Mouse (Mus musculus): ENCODE measurements at regions not wholly inside any gene's neighbourhood (a gene's known extent, or its start where the extent isn't known, plus 50 kb on each side); places are given as distances from the start of the nearest gene placed in this dataset.

GRCm38 (mm10) chr8:100796628-100797027, 1380.4 kb upstream of the Cdh8 start:
- H3K36me3 ChIP-seq, result no peaks in the 10 kb centered on the region
- H3K9me3 ChIP-seq, result no peaks in the 10 kb centered on the region
- no peaks in the 10 kb centered on the region for H3K4me1 ChIP-seq
- H3K4me2 ChIP-seq, result no peak overlapping the region
- no peaks in the 10 kb centered on the region for H3K27me3 ChIP-seq
- H3K4me3 ChIP-seq, result no peak overlapping the region
- WGBS, result 60% methylated on average over 1 of the region's 1 CpGs
- no peak overlapping the region for H3K27ac ChIP-seq
- no peak overlapping the region for H3K9ac ChIP-seq
- no peak for ATAC-seq (ENCODE audit: insufficient number of reproducible peaks, low FRiP score, low TSS enrichment, low read depth)

GRCm38 (mm10) chr8:100793951-100794350, 1377.7 kb upstream of the Cdh8 start:
- 87% methylated on average over 7 of the region's 7 CpGs for WGBS
- H3K4me1 ChIP-seq, result no peaks in the 10 kb centered on the region
- H3K27me3 ChIP-seq, result no peaks in the 10 kb centered on the region
- H3K27ac ChIP-seq, result no peak overlapping the region
- no peak for ATAC-seq (ENCODE audit: insufficient number of reproducible peaks, low FRiP score, low TSS enrichment, low read depth)
- no peaks in the 10 kb centered on the region for H3K9me3 ChIP-seq
- H3K4me2 ChIP-seq, result no peak overlapping the region
- no peaks in the 10 kb centered on the region for H3K36me3 ChIP-seq
- H3K9ac ChIP-seq, result no peak overlapping the region
- no peak overlapping the region for H3K4me3 ChIP-seq

- no peak for ATAC-seq (ENCODE audit: insufficient number of reproducible peaks, low FRiP score, low TSS enrichment, low read depth)
- Histone ChIP-seq H3K36me3 (no peaks in the 10 kb centered on the region), H3K9ac (no peak overlapping the region), H3K4me1 (no peaks in the 10 kb centered on the region), H3K27ac (no peak overlapping the region), H3K9me3 (no peaks in the 10 kb centered on the region), H3K4me2 (no peak overlapping the region), H3K27me3 (no peaks in the 10 kb centered on the region), H3K4me3 (no peak overlapping the region)
- 78% methylated on average over 11 of the region's 11 CpGs for WGBS
These were observed 1374.4 kb upstream of the Cdh8 start for GRCm38 (mm10) chr8:100790592-100791141.

- H3K27ac ChIP-seq, result no peak overlapping the region
- no peaks in the 10 kb centered on the region for H3K4me1 ChIP-seq
- no peaks in the 10 kb centered on the region for H3K9me3 ChIP-seq
- H3K36me3 ChIP-seq, result no peaks in the 10 kb centered on the region
- H3K9ac ChIP-seq, result no peak overlapping the region
- ATAC-seq (ENCODE audit: insufficient number of reproducible peaks, low FRiP score, low TSS enrichment, low read depth), result no peak
- H3K27me3 ChIP-seq, result no peaks in the 10 kb centered on the region
- WGBS, result 77% methylated on average over 6 of the region's 6 CpGs
- no peak overlapping the region for H3K4me3 ChIP-seq
- H3K4me2 ChIP-seq, result no peak overlapping the region
These were observed 1371.9 kb upstream of the Cdh8 start for GRCm38 (mm10) chr8:100788132-100788531.

GRCm38 (mm10) chr8:100772742-100773370, 1356.6 kb upstream of the Cdh8 start:
- H3K4me2 ChIP-seq, result peak overlapping the region; percentile 39
- no peaks in the 10 kb centered on the region for H3K4me1 ChIP-seq
- H3K27ac ChIP-seq, result no peak overlapping the region
- WGBS, result 14% methylated on average over 9 of the region's 9 CpGs
- H3K4me3 ChIP-seq, result peak overlapping the region; percentile 31
- ATAC-seq (ENCODE audit: insufficient number of reproducible peaks, low FRiP score, low TSS enrichment, low read depth), result no peak
- H3K9ac ChIP-seq, result no peak overlapping the region
- H3K9me3 ChIP-seq, result no peaks in the 10 kb centered on the region
- no peaks in the 10 kb centered on the region for H3K36me3 ChIP-seq
- H3K27me3 ChIP-seq, result no peaks in the 10 kb centered on the region

GRCm38 (mm10) chr8:100769617-100770016, 1353.3 kb upstream of the Cdh8 start:
- Histone ChIP-seq H3K4me1 (no peaks in the 10 kb centered on the region), H3K36me3 (no peaks in the 10 kb centered on the region), H3K9ac (no peak overlapping the region), H3K4me3 (no peak overlapping the region), H3K27ac (no peak overlapping the region), H3K9me3 (no peaks in the 10 kb centered on the region), H3K4me2 (no peak overlapping the region), H3K27me3 (no peaks in the 10 kb centered on the region)
- WGBS, result 78% methylated on average over 4 of the region's 4 CpGs
- ATAC-seq (ENCODE audit: insufficient number of reproducible peaks, low FRiP score, low TSS enrichment, low read depth), result no peak

GRCm38 (mm10) chr8:100733927-100734326, 1317.7 kb upstream of the Cdh8 start:
- Histone ChIP-seq H3K4me2 (no peak overlapping the region), H3K27me3 (no peaks in the 10 kb centered on the region), H3K4me1 (no peaks in the 10 kb centered on the region), H3K9me3 (no peaks in the 10 kb centered on the region), H3K27ac (no peak overlapping the region), H3K4me3 (no peak overlapping the region), H3K9ac (no peak overlapping the region), H3K36me3 (no peaks in the 10 kb centered on the region)
- 75% methylated on average over 4 of the region's 4 CpGs for WGBS
- no peak for ATAC-seq (ENCODE audit: insufficient number of reproducible peaks, low FRiP score, low TSS enrichment, low read depth)

GRCm38 (mm10) chr8:100702365-100702764, 1286.1 kb upstream of the Cdh8 start:
- no peak for ATAC-seq (ENCODE audit: insufficient number of reproducible peaks, low FRiP score, low TSS enrichment, low read depth)
- Histone ChIP-seq H3K27me3 (no peaks in the 10 kb centered on the region), H3K9ac (no peak overlapping the region), H3K4me2 (no peak overlapping the region), H3K4me3 (no peak overlapping the region), H3K4me1 (no peaks in the 10 kb centered on the region), H3K36me3 (no peaks in the 10 kb centered on the region), H3K27ac (no peak overlapping the region), H3K9me3 (no peaks in the 10 kb centered on the region)
- WGBS, result 57% methylated on average over 2 of the region's 2 CpGs

GRCm38 (mm10) chr8:100695043-100695442, 1278.8 kb upstream of the Cdh8 start:
- Histone ChIP-seq H3K27me3 (no peaks in the 10 kb centered on the region), H3K4me3 (no peak overlapping the region), H3K27ac (no peak overlapping the region), H3K9me3 (no peaks in the 10 kb centered on the region), H3K36me3 (no peaks in the 10 kb centered on the region), H3K4me2 (no peak overlapping the region), H3K9ac (no peak overlapping the region), H3K4me1 (no peaks in the 10 kb centered on the region)
- WGBS, result 83% methylated on average over 3 of the region's 3 CpGs
- ATAC-seq (ENCODE audit: insufficient number of reproducible peaks, low FRiP score, low TSS enrichment, low read depth), result no peak

- no peaks in the 10 kb centered on the region for H3K4me1 ChIP-seq
- no peak for ATAC-seq (ENCODE audit: insufficient number of reproducible peaks, low FRiP score, low TSS enrichment, low read depth)
- no peaks in the 10 kb centered on the region for H3K27me3 ChIP-seq
These were observed 1262.3 kb upstream of the Cdh8 start for GRCm38 (mm10) chr8:100678580-100678979.

More at GRCm38 (mm10) chr8:100678580-100678979, 1262.3 kb upstream of the Cdh8 start:
- Histone ChIP-seq H3K36me3 (no peaks in the 10 kb centered on the region), H3K9me3 (no peaks in the 10 kb centered on the region), H3K4me3 (no peak overlapping the region), H3K9ac (no peak overlapping the region), H3K4me2 (no peak overlapping the region), H3K27ac (no peak overlapping the region)
- 77% methylated on average over 3 of the region's 3 CpGs for WGBS
